20 mouse cellular contexts compared by ENCODE assay signal in the genomic region with DNA sequence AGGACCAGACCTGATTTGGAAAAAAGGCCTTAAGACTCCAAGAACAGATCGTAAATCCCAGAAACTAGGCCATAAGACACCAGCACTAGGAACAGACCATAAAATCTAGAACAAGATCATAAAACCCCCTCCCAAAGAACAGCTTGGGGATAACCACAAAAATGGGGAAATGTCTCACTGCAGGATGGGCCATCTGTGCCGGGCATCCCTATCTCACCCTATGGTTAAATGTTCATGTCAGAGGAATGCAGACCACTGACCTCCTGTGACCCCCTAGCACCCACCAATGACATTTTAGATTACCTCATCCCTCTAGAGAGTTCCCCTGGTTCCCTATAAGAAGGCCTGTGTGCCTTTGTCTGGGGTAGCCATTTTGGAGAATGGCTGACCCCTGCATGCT. TPM values are rescaled to one million over a fixed set of nuclear protein-coding genes. Genes with fewer than 3 reads are reported as not detected.
"Had no signal": no experiment of that assay in that cellular context is flagged by ENCODE, and none has a peak within 500 bp of the region (broad histone marks: within the 10 kb centered on the region; RNA-seq: fewer than 3 reads in every experiment).

No protein-coding gene starts in this region.

- ATAC-seq: midbrain, embryonic 13.5 days had no signal

- H3K36me3 ChIP-seq: limb, embryonic 13.5 days; liver, embryonic 13.5 days; midbrain, embryonic 10.5 days; midbrain, embryonic 13.5 days; neural tube, embryonic 12.5 days; neural tube, embryonic 15.5 days; stomach, embryonic 15.5 days had no signal

- H3K9me3 ChIP-seq: limb, embryonic 13.5 days; liver, embryonic 13.5 days; midbrain, embryonic 10.5 days; midbrain, embryonic 13.5 days; neural tube, embryonic 12.5 days; neural tube, embryonic 15.5 days; stomach, embryonic 15.5 days had no signal

- H3K9ac ChIP-seq: limb, embryonic 13.5 days; liver, embryonic 13.5 days; midbrain, embryonic 13.5 days; neural tube, embryonic 12.5 days; neural tube, embryonic 15.5 days; stomach, embryonic 15.5 days had no signal

- H3K27me3 ChIP-seq: limb, embryonic 13.5 days; liver, embryonic 13.5 days; midbrain, embryonic 13.5 days; neural tube, embryonic 12.5 days; neural tube, embryonic 15.5 days; stomach, embryonic 15.5 days had no signal

- H3K4me3 ChIP-seq: limb, embryonic 13.5 days; liver, embryonic 13.5 days; midbrain, embryonic 10.5 days; midbrain, embryonic 13.5 days; neural tube, embryonic 12.5 days; neural tube, embryonic 15.5 days; stomach, embryonic 15.5 days had no signal

- DNase-seq: kidney, adult 18-20 months; kidney, adult 9 months; kidney, postnatal 14 days; kidney, postnatal 4 days; liver, embryonic 13.5 days; lung, adult 2 months; lung, postnatal 14 days; lung, postnatal 4 days; retina, postnatal 1 day; right cerebral cortex, postnatal 25 days; spleen, adult 18-20 months; thymus, postnatal 36 days had no signal

- H3K27ac ChIP-seq: limb, embryonic 13.5 days; liver, embryonic 13.5 days; midbrain, embryonic 10.5 days; midbrain, embryonic 13.5 days; neural tube, embryonic 12.5 days; neural tube, embryonic 15.5 days; stomach, embryonic 15.5 days had no signal

- H3K4me2 ChIP-seq: limb, embryonic 13.5 days; liver, embryonic 13.5 days; midbrain, embryonic 13.5 days; neural tube, embryonic 12.5 days; neural tube, embryonic 15.5 days; stomach, embryonic 15.5 days had no signal

- H3K4me1 ChIP-seq: neural tube, embryonic 12.5 days; stomach, embryonic 15.5 days had no signal

RNA-seq across cellular contexts. Expression of gene Drc7, which starts 5.3 kb away (rescaled TPM):
- total RNA-seq: liver, adult 2 months had no signal
- polyA plus RNA-seq: limb, embryonic 13.5 days; liver, adult 2 months; urinary bladder, adult 2 months had no signal
